Mouse (Mus musculus): ENCODE measurements around the gene Arhgef25. TPM values are rescaled to one million over a fixed set of nuclear protein-coding genes. Genes with fewer than 3 reads are reported as not detected.

The Arhgef25 gene
- polyA plus RNA-seq, 1 experiment: 5.6 TPM

- H3K27ac ChIP-seq (ENCODE audit: control insufficient read depth, insufficient read depth, low read length): no peak overlapping the region
- no peak for DNase-seq
- H3K27me3 ChIP-seq (ENCODE audit: control insufficient read depth, insufficient read depth, low read length): no peaks in the 10 kb centered on the region
- H3K36me3 ChIP-seq (ENCODE audit: control insufficient read depth, insufficient read depth, low read length): peaks cover 8% of the 10 kb centered on the region; the same call in 1 of the 2 replicates
- H3K4me3 ChIP-seq (ENCODE audit: control insufficient read depth, insufficient read depth, low read length): no peak overlapping the region
- no peak for TF ChIP-seq CTCF (IDR thresholded peaks at IDR 0.05; ENCODE audit: borderline replicate concordance, control insufficient read depth, extremely low read depth, insufficient read depth, low read length, poor library complexity)
- no peak for TF ChIP-seq POLR2A (IDR thresholded peaks at IDR 0.05; ENCODE audit: control insufficient read depth, extremely low read depth, insufficient read depth, low read length, poor library complexity)
- WGBS: 96% methylated on average over 13 of the region's 13 CpGs
- peaks cover 15% of the 10 kb centered on the region for H3K4me1 ChIP-seq (replicated peaks; ENCODE audit: control insufficient read depth, insufficient read depth, low read length)
Measured at GRCm38 (mm10) chr10:127209928-127210570, 20.2 kb upstream of the Arhgef25 start.

GRCm38 (mm10) chr10:127208921-127209320 lies 19.0 kb upstream of the Arhgef25 start:
- Histone ChIP-seq H3K4me1 (replicated peaks; ENCODE audit: control insufficient read depth, insufficient read depth, low read length) (peaks cover 15% of the 10 kb centered on the region), H3K4me3 (ENCODE audit: control insufficient read depth, insufficient read depth, low read length) (no peak overlapping the region), H3K27me3 (ENCODE audit: control insufficient read depth, insufficient read depth, low read length) (no peaks in the 10 kb centered on the region), H3K36me3 (ENCODE audit: control insufficient read depth, insufficient read depth, low read length) (peaks cover 12% of the 10 kb centered on the region; the same call in 1 of the 2 replicates), H3K27ac (ENCODE audit: control insufficient read depth, insufficient read depth, low read length) (no peak overlapping the region)
- DNase-seq: no peak
- TF ChIP-seq POLR2A (IDR thresholded peaks at IDR 0.05; ENCODE audit: control insufficient read depth, extremely low read depth, insufficient read depth, low read length, poor library complexity) (no peak), CTCF (IDR thresholded peaks at IDR 0.05; ENCODE audit: borderline replicate concordance, control insufficient read depth, extremely low read depth, insufficient read depth, low read length, poor library complexity) (no peak)
- WGBS: 87% methylated on average over 4 of the region's 4 CpGs

- Histone ChIP-seq H3K4me3 (ENCODE audit: control insufficient read depth, insufficient read depth, low read length) (no peak overlapping the region), H3K27ac (ENCODE audit: control insufficient read depth, insufficient read depth, low read length) (no peak overlapping the region), H3K36me3 (ENCODE audit: control insufficient read depth, insufficient read depth, low read length) (peaks cover 12% of the 10 kb centered on the region; the same call in 1 of the 2 replicates), H3K4me1 (replicated peaks; ENCODE audit: control insufficient read depth, insufficient read depth, low read length) (peaks cover 4% of the 10 kb centered on the region), H3K27me3 (ENCODE audit: control insufficient read depth, insufficient read depth, low read length) (no peaks in the 10 kb centered on the region)
- no peak for DNase-seq
- no peak for TF ChIP-seq POLR2A (IDR thresholded peaks at IDR 0.05; ENCODE audit: control insufficient read depth, extremely low read depth, insufficient read depth, low read length, poor library complexity)
- no peak for TF ChIP-seq CTCF (IDR thresholded peaks at IDR 0.05; ENCODE audit: borderline replicate concordance, control insufficient read depth, extremely low read depth, insufficient read depth, low read length, poor library complexity)
- 96% methylated on average over 10 of the region's 10 CpGs for WGBS
Measured at GRCm38 (mm10) chr10:127205373-127205772, 15.5 kb upstream of the Arhgef25 start.

GRCm38 (mm10) chr10:127204589-127204988 lies 14.7 kb upstream of the Arhgef25 start:
- H3K4me3 ChIP-seq (ENCODE audit: control insufficient read depth, insufficient read depth, low read length): no peak overlapping the region
- H3K36me3 ChIP-seq (ENCODE audit: control insufficient read depth, insufficient read depth, low read length): peaks cover 12% of the 10 kb centered on the region; the same call in 1 of the 2 replicates
- no peak for TF ChIP-seq CTCF (IDR thresholded peaks at IDR 0.05; ENCODE audit: borderline replicate concordance, control insufficient read depth, extremely low read depth, insufficient read depth, low read length, poor library complexity)
- no peak for TF ChIP-seq POLR2A (IDR thresholded peaks at IDR 0.05; ENCODE audit: control insufficient read depth, extremely low read depth, insufficient read depth, low read length, poor library complexity)
- no peak for DNase-seq
- 0 out of 2 replicates have a peak, but pooled peaks cover 3% of the 10 kb centered on the region for H3K4me1 ChIP-seq (replicated peaks; ENCODE audit: control insufficient read depth, insufficient read depth, low read length)
- 95% methylated on average over 5 of the region's 5 CpGs for WGBS
- H3K27ac ChIP-seq (ENCODE audit: control insufficient read depth, insufficient read depth, low read length): no peak overlapping the region
- no peaks in the 10 kb centered on the region for H3K27me3 ChIP-seq (ENCODE audit: control insufficient read depth, insufficient read depth, low read length)

GRCm38 (mm10) chr10:127203106-127203505 lies 13.2 kb upstream of the Arhgef25 start:
- TF ChIP-seq POLR2A (IDR thresholded peaks at IDR 0.05; ENCODE audit: control insufficient read depth, extremely low read depth, insufficient read depth, low read length, poor library complexity) (no peak), CTCF (IDR thresholded peaks at IDR 0.05; ENCODE audit: borderline replicate concordance, control insufficient read depth, extremely low read depth, insufficient read depth, low read length, poor library complexity) (no peak)
- H3K4me1 ChIP-seq (replicated peaks; ENCODE audit: control insufficient read depth, insufficient read depth, low read length): no peaks in the 10 kb centered on the region
- peaks cover 16% of the 10 kb centered on the region; the same call in 1 of the 2 replicates for H3K36me3 ChIP-seq (ENCODE audit: control insufficient read depth, insufficient read depth, low read length)
- no peak for DNase-seq
- H3K27ac ChIP-seq (ENCODE audit: control insufficient read depth, insufficient read depth, low read length): no peak overlapping the region
- no peak overlapping the region for H3K4me3 ChIP-seq (ENCODE audit: control insufficient read depth, insufficient read depth, low read length)
- H3K27me3 ChIP-seq (ENCODE audit: control insufficient read depth, insufficient read depth, low read length): no peaks in the 10 kb centered on the region
- over 99% methylated on average over 3 of the region's 3 CpGs for WGBS

GRCm38 (mm10) chr10:127200279-127200678 lies 10.4 kb upstream of the Arhgef25 start:
- no peak for DNase-seq
- TF ChIP-seq POLR2A (IDR thresholded peaks at IDR 0.05; ENCODE audit: control insufficient read depth, extremely low read depth, insufficient read depth, low read length, poor library complexity): no peak
- no peak for TF ChIP-seq CTCF (IDR thresholded peaks at IDR 0.05; ENCODE audit: borderline replicate concordance, control insufficient read depth, extremely low read depth, insufficient read depth, low read length, poor library complexity)
- H3K4me1 ChIP-seq (replicated peaks; ENCODE audit: control insufficient read depth, insufficient read depth, low read length): peaks cover 3% of the 10 kb centered on the region
- 93% methylated on average over 8 of the region's 8 CpGs for WGBS
- no peak overlapping the region for H3K4me3 ChIP-seq (ENCODE audit: control insufficient read depth, insufficient read depth, low read length)
- no peaks in the 10 kb centered on the region for H3K27me3 ChIP-seq (ENCODE audit: control insufficient read depth, insufficient read depth, low read length)
- peaks cover 11% of the 10 kb centered on the region; the same call in 1 of the 2 replicates for H3K36me3 ChIP-seq (ENCODE audit: control insufficient read depth, insufficient read depth, low read length)
- H3K27ac ChIP-seq (ENCODE audit: control insufficient read depth, insufficient read depth, low read length): no peak overlapping the region

Measured in thymus, adult 2 months (tissue).